Mouse (Mus musculus) liver, adult 2 months (tissue): ENCODE results near the gene Inpp4b. TPM values are rescaled to one million over a fixed set of nuclear protein-coding genes. Genes with fewer than 3 reads are reported as not detected.

Experiments
- DNase-seq: peaks from one replicate; pipeline ENCODE4 v3.0.0-alpha.2; 2011; ENCODE audit warnings: low read depth, low spot score; ENCODE audit errors: extremely low read depth
- H3K27ac ChIP-seq: fragments of 200-500 bp; replicated peaks from 2 replicates; pipeline ENCODE4 v1.5.1; 2012; ENCODE audit warnings: low read depth, mild to moderate bottlenecking, control low read depth, inconsistent platforms, low read length; ENCODE audit not compliant: insufficient read depth
- H3K27me3 ChIP-seq: fragments of 200-500 bp; 2 replicates; pipeline ENCODE4 v1.6.1; 2012; ENCODE audit warnings: mild to moderate bottlenecking, moderate library complexity, low read length, inconsistent platforms; ENCODE audit not compliant: control insufficient read depth, insufficient read depth
- H3K36me3 ChIP-seq: fragments of 200-500 bp; 2 replicates; pipeline ENCODE4 v1.6.1; 2012; ENCODE audit warnings: low read length, inconsistent platforms; ENCODE audit not compliant: control insufficient read depth, insufficient read depth
- H3K4me1 ChIP-seq: fragments of 200-500 bp; 2 replicates; pipeline ENCODE4 v1.6.1; 2011; ENCODE audit warnings: low read length; ENCODE audit not compliant: control insufficient read depth, insufficient read depth
- H3K4me3 ChIP-seq: fragments of 200-500 bp; 2 replicates; pipeline ENCODE4 v1.5.1; 2011; ENCODE audit warnings: low read depth, mild to moderate bottlenecking, control low read depth, low read length, moderate library complexity; ENCODE audit not compliant: insufficient read depth
- H3K79me2 ChIP-seq: fragments of 200-500 bp; 2 replicates; pipeline ENCODE4 v1.6.1; 2012; ENCODE audit warnings: inconsistent platforms, mild to moderate bottlenecking, low read length, moderate library complexity; ENCODE audit not compliant: control insufficient read depth, insufficient read depth
- H3K9ac ChIP-seq: fragments of 200-500 bp; 2 replicates; pipeline ENCODE4 v1.6.1; 2012; ENCODE audit warnings: low read depth, mild to moderate bottlenecking, control low read depth, inconsistent platforms, low read length
- CTCF ChIP-seq: fragments of 200-500 bp; IDR thresholded peaks from 2 replicates; pipeline ENCODE4 v1.5.1; 2011; ENCODE audit warnings: low read depth, low read length, control low read depth
- POLR2A ChIP-seq: fragments of 200-500 bp; IDR thresholded peaks from 2 replicates; pipeline ENCODE4 v1.6.1; 2011; ENCODE audit warnings: low read length, control low read depth; ENCODE audit not compliant: insufficient read depth; ENCODE audit errors: extremely low read depth
- WGBS: fragments of 180-500 bp; shearing (Covaris S2); methylation state at CpG from one replicate; pipeline ENCODE4 v1.1.7; 2018; 5-methylcytosine and 5-hydroxymethylcytosine counted together
- polyA plus RNA-seq: library from polyadenylated mRNA; depleted of rRNA; stranded (reverse); fragments of >200 nt; gene quantifications from 2 replicates; pipeline ENCODE4 v1.2.3, GENCODE M21; 2012
- total RNA-seq: library from RNA; depleted of rRNA; stranded (reverse); fragments of >200 nt; gene quantifications from 2 replicates; pipeline ENCODE4 v1.2.3, GENCODE M21; 2014

The Inpp4b gene
- total and polyA plus RNA-seq, 2 experiments = 0.20 to 3.6 TPM

- Histone ChIP-seq H3K4me3 (no peak overlapping the region), H3K27ac (no peak overlapping the region), H3K27me3 (no peaks in the 10 kb centered on the region), H3K79me2 (no peaks in the 10 kb centered on the region), H3K4me1 (peaks cover 3% of the 10 kb centered on the region; the same call in 1 of the 2 replicates), H3K36me3 (no peaks in the 10 kb centered on the region), H3K9ac (no peak overlapping the region)
- no peak for DNase-seq
- TF ChIP-seq POLR2A (no peak), CTCF (no peak)
- 84% methylated on average over 5 of the region's 5 CpGs for WGBS
Observed at GRCm38 (mm10) chr8:81779440-81779839, 437.1 kb downstream of the Inpp4b start.

DNA sequence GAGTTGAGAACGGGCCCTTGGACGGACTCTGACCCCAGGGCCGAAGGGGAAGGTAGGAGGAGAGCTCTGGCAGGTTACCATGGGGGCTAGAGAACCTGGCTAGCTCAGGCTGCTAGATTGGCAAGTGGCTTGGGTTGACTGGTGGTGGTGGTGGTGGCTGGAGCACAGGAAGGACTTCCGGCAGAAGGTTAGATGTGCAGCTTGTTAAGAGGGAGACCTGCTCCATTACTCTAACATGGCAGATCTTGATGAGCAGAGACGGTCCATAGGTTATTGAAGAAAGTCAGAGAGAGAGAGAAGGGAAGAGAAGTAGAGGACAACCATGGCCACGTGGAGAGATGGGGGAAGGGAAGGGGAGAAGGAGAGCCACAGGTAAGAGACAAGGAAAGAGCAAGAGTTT is 437.8 kb downstream of the Inpp4b start:
- Histone ChIP-seq H3K79me2 (no peaks in the 10 kb centered on the region), H3K4me3 (no peak overlapping the region), H3K27me3 (no peaks in the 10 kb centered on the region), H3K4me1 (peaks cover 3% of the 10 kb centered on the region; the same call in 1 of the 2 replicates), H3K9ac (no peak overlapping the region), H3K27ac (no peak overlapping the region), H3K36me3 (no peaks in the 10 kb centered on the region)
- WGBS = 95% methylated on average over 6 of the region's 6 CpGs
- no peak for DNase-seq
- no peak for TF ChIP-seq POLR2A
- no peak for TF ChIP-seq CTCF

DNA sequence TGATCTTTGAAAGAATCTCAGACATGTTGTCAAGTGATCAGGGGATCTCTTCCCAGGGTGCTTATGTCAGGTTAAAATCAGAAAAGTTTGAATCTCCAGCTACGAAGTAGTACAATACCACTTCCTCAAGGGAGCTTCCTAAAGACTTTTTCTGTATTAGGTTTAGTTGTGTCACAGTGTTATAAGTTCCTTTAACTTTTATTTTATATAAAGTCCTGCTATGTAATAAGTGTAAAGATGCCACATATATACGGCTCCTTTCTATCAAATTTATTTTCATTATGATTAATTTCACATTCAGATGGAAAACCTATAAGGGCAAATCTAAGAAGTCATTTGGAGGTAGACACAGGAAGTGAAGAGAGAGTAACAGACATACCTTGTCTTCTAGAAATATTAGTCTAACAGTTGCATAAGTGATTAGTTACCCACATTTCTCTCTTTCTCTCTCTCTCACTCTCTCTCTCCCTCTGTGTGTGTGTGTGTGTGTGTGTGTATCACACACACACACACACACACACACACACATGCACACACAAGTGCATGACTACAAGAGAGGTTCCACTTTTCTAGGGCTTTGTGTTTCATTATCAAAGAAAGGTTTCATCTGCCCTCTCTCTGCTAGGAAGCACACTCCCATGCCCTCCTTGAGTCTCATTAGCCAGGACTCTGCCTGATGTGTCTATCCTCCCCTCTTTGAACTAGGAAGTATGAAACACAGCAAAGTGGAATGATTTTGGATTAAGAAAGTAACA is 438.7 kb downstream of the Inpp4b start:
- H3K4me1 ChIP-seq = peaks cover 3% of the 10 kb centered on the region; the same call in 1 of the 2 replicates
- H3K27ac ChIP-seq = no peak overlapping the region
- DNase-seq = no peak
- TF ChIP-seq CTCF = no peak
- TF ChIP-seq POLR2A = no peak
- H3K79me2 ChIP-seq = no peaks in the 10 kb centered on the region
- no peaks in the 10 kb centered on the region for H3K36me3 ChIP-seq
- WGBS = 87% methylated on average over 2 of the region's 2 CpGs
- no peaks in the 10 kb centered on the region for H3K27me3 ChIP-seq
- no peak overlapping the region for H3K9ac ChIP-seq
- H3K4me3 ChIP-seq = no peak overlapping the region

GRCm38 (mm10) chr8:81782781-81783180 is 440.4 kb downstream of the Inpp4b start:
- Histone ChIP-seq H3K4me3 (no peak overlapping the region), H3K4me1 (peaks cover 3% of the 10 kb centered on the region; the same call in 1 of the 2 replicates), H3K27ac (no peak overlapping the region), H3K36me3 (no peaks in the 10 kb centered on the region), H3K9ac (no peak overlapping the region), H3K79me2 (no peaks in the 10 kb centered on the region), H3K27me3 (no peaks in the 10 kb centered on the region)
- TF ChIP-seq CTCF (no peak), POLR2A (no peak)
- no peak for DNase-seq
- 92% methylated on average over 4 of the region's 4 CpGs for WGBS

- TF ChIP-seq CTCF = no peak
- Histone ChIP-seq H3K27me3 (no peaks in the 10 kb centered on the region), H3K36me3 (no peaks in the 10 kb centered on the region), H3K27ac (no peak overlapping the region), H3K4me3 (no peak overlapping the region), H3K4me1 (no peaks in the 10 kb centered on the region), H3K79me2 (no peaks in the 10 kb centered on the region), H3K9ac (no peak overlapping the region)
- DNase-seq = no peak
- 86% methylated on average over 3 of the region's 3 CpGs for WGBS
Observed at GRCm38 (mm10) chr8:81784775-81785174, 442.4 kb downstream of the Inpp4b start.

GRCm38 (mm10) chr8:81788498-81788897 is 446.1 kb downstream of the Inpp4b start:
- TF ChIP-seq POLR2A = no peak
- TF ChIP-seq CTCF = no peak
- no peaks in the 10 kb centered on the region for H3K27me3 ChIP-seq
- WGBS = 75% methylated on average over 2 of the region's 2 CpGs

More at GRCm38 (mm10) chr8:81788498-81788897, 446.1 kb downstream of the Inpp4b start:
- H3K9ac ChIP-seq = no peak overlapping the region
- no peaks in the 10 kb centered on the region for H3K79me2 ChIP-seq
- H3K4me1 ChIP-seq = no peaks in the 10 kb centered on the region
- no peaks in the 10 kb centered on the region for H3K36me3 ChIP-seq
- no peak overlapping the region for H3K27ac ChIP-seq
- no peak overlapping the region for H3K4me3 ChIP-seq
- DNase-seq = no peak
